9 mouse cellular contexts compared by ENCODE assay signal in genomic region chr2:170400666-170401065, GRCm38 (mm10). TPM values are rescaled to one million over a fixed set of nuclear protein-coding genes. Genes with fewer than 3 reads are reported as not detected.
A peak's percentile ranks its signal among the peaks of the same experiment; 100 is the strongest.
DNase-seq lines count a peak whose midpoint lies in the region; ATAC-seq and TF ChIP-seq lines count a peak whose summit lies in the region.
"Had no signal": no experiment of that assay in that cellular context is flagged by ENCODE, and none has a peak within 500 bp of the region (broad histone marks: within the 10 kb centered on the region; RNA-seq: fewer than 3 reads in every experiment).

No protein-coding gene starts in this region.

- H3K27me3 ChIP-seq in hindbrain, embryonic 13.5 days: no peaks in the 10 kb centered on the region
- no peaks in the 10 kb centered on the region for H3K27me3 ChIP-seq in midbrain, embryonic 12.5 days

- H3K9me3 ChIP-seq in hindbrain, embryonic 13.5 days: no peaks in the 10 kb centered on the region
- no peaks in the 10 kb centered on the region for H3K9me3 ChIP-seq in midbrain, embryonic 12.5 days

- H3K4me2 ChIP-seq in hindbrain, embryonic 13.5 days: peak overlapping the region; percentile 56
- peak overlapping the region; percentile 54 for H3K4me2 ChIP-seq in midbrain, embryonic 12.5 days (replicated peaks)

- H3K36me3 ChIP-seq in hindbrain, embryonic 13.5 days: no peaks in the 10 kb centered on the region
- H3K36me3 ChIP-seq in midbrain, embryonic 12.5 days: no peaks in the 10 kb centered on the region

- peaks cover 37% of the 10 kb centered on the region for H3K4me1 ChIP-seq in hindbrain, embryonic 13.5 days (replicated peaks)
- H3K4me1 ChIP-seq in midbrain, embryonic 12.5 days: peaks cover 21% of the 10 kb centered on the region; the same call in 1 of the 2 replicates

- no peak for TF ChIP-seq CTCF in gastrocnemius, adult 2 months (IDR thresholded peaks at IDR 0.05)

- intact Hi-C loops in gastrocnemius, adult 2 months (cut with DNase I): loop anchor here (1.0 to 5.0 kb wide), 3 partner anchors 45 to 298 kb away; no protein-coding TSS in a partner anchor
- intact Hi-C loops in gastrocnemius, postnatal 36 days (cut with DNase I): loop anchor here (2.0 to 5.0 kb wide), 2 partner anchors 46 to 283 kb away; no protein-coding TSS in a partner anchor

- peak; percentile 68 for ATAC-seq in common myeloid progenitor, adult 5-6 weeks (replicated peaks; ENCODE audit: low read depth, poor library complexity, severe bottlenecking)
- no peak for ATAC-seq in hindbrain, embryonic 13.5 days (ENCODE audit: low FRiP score)
- ATAC-seq in midbrain, embryonic 12.5 days (ENCODE audit: low FRiP score, low read depth): no peak

- H3K9ac ChIP-seq in hindbrain, embryonic 13.5 days: peak overlapping the region; percentile 60; the same call in 1 of the 2 replicates
- H3K9ac ChIP-seq in midbrain, embryonic 12.5 days (replicated peaks): peak overlapping the region; percentile 24; the same call in 1 of the 2 replicates

- H3K27ac ChIP-seq in gastrocnemius, adult 2 months: no peak overlapping the region
- peak overlapping the region; percentile 60; the same call in 1 of the 2 replicates for H3K27ac ChIP-seq in hindbrain, embryonic 13.5 days
- no peak overlapping the region for H3K27ac ChIP-seq in midbrain, embryonic 12.5 days (replicated peaks)

- 7% methylated on average over 10 of the region's 10 CpGs for WGBS in hindbrain, embryonic 13.5 days
- 3% methylated on average over 10 of the region's 10 CpGs for WGBS in midbrain, embryonic 12.5 days

- no peak for DNase-seq in gastrocnemius, adult 2 months
- DNase-seq in gastrocnemius, postnatal 36 days: no peak
- no peak for DNase-seq in right cerebral cortex, adult 2 months (ENCODE audit: low spot score in 2 of 2)
- no peak for DNase-seq in layer of hippocampus, adult 18-20 months (ENCODE audit: low spot score in 2 of 2)
- DNase-seq in layer of hippocampus, postnatal 10 days (ENCODE audit: low spot score in 2 of 2): no peak

- peak overlapping the region; percentile 55; the same call in 1 of the 2 replicates for H3K4me3 ChIP-seq in gastrocnemius, adult 2 months
- peak overlapping the region; percentile 31; the same call in 1 of the 2 replicates for H3K4me3 ChIP-seq in hindbrain, embryonic 13.5 days
- peak overlapping the region; percentile 19; the same call in 1 of the 2 replicates for H3K4me3 ChIP-seq in midbrain, embryonic 12.5 days

RNA-seq across cellular contexts. Expression of gene Bcas1, which starts 27.0 kb away (rescaled TPM):
- under 1 TPM; 0.50 to 0.89 TPM for total RNA-seq in gastrocnemius, adult 2 months (2021)
- 1 to 10 TPM in 1 of 2 experiments, under 1 TPM in 1; 0.89 to 2.1 TPM for total RNA-seq in gastrocnemius, postnatal 36 days (2021)
- 0.05 TPM in 1 of 2 replicates, not detected in the other for total RNA-seq in common myeloid progenitor, adult 5-6 weeks (2017)
- 13.8 and 17.9 TPM in 2 replicates for polyA plus RNA-seq in hindbrain, embryonic 13.5 days (2015; fragmentation: Nextera tagmentation; extraction: Ambion mirVana)
- 4.4 and 5.1 TPM in 2 replicates for polyA plus RNA-seq in midbrain, embryonic 12.5 days (2016; fragmentation: Nextera tagmentation; extraction: Ambion mirVana)
- total RNA-seq in layer of hippocampus, adult 18-20 months (2021): 10 to 100 TPM; 86.2 to 92.8 TPM
- 10 to 100 TPM; 54.6 to 67.1 TPM for total RNA-seq in layer of hippocampus, postnatal 10 days (2021)
- polyA plus RNA-seq: adrenal gland, adult 2 months had no signal

Comparison
In these comparisons a context has a peak if more than half of its experiments do, and no peak if none do; other contexts are left out.
1. RNA of gene Bcas1, which starts 27.0 kb away (total RNA-seq): 86.2 to 92.8 TPM in layer of hippocampus, adult 18-20 months and 54.6 to 67.1 TPM in layer of hippocampus, postnatal 10 days; 0.89 to 2.1 TPM in gastrocnemius, postnatal 36 days, 0.50 to 0.89 TPM in gastrocnemius, adult 2 months and 0.05 TPM in common myeloid progenitor, adult 5-6 weeks; every median in the first group is over 10 times any median in the second.
2. Peak in every context shown above with its lines, with median percentiles within 50 percentile points of each other: H3K4me3 ChIP-seq.